Mouse (Mus musculus): ENCODE data around the gene Krtap4-2. TPM values are rescaled to one million over a fixed set of nuclear protein-coding genes. Genes with fewer than 3 reads are reported as not detected.
"Not testable (repeated sequence)": the region's sequence is repeated elsewhere in the genome, so short reads cannot be mapped to it uniquely, and the experiment has no call there.

Gene Krtap4-2
- polyA plus RNA-seq, 1 experiment from 2014 or later: not detected

- H3K9me3 ChIP-seq: no peaks in the 10 kb centered on the region
- H3K36me3 ChIP-seq: no peaks in the 10 kb centered on the region
- H3K4me1 ChIP-seq (replicated peaks): peaks cover 4% of the 10 kb centered on the region
- WGBS: 81% methylated on average over 2 of the region's 2 CpGs
- no peak overlapping the region for H3K4me3 ChIP-seq
- H3K27ac ChIP-seq: no peak overlapping the region
- no peak for DNase-seq (ENCODE audit: low spot score)
- H3K27me3 ChIP-seq (ENCODE audit: insufficient read depth, poor library complexity, severe bottlenecking): no peaks in the 10 kb centered on the region
Observed at GRCm38 (mm10) chr11:99633293-99633692, 1.6 kb downstream of the Krtap4-2 start.

- H3K4me1 ChIP-seq (replicated peaks): peaks cover 4% of the 10 kb centered on the region
- no peak for DNase-seq (ENCODE audit: low spot score)
- H3K36me3 ChIP-seq: no peaks in the 10 kb centered on the region
- H3K27me3 ChIP-seq (ENCODE audit: insufficient read depth, poor library complexity, severe bottlenecking): no peaks in the 10 kb centered on the region
- H3K9me3 ChIP-seq: no peaks in the 10 kb centered on the region
- H3K27ac ChIP-seq: no peak overlapping the region
- no peak overlapping the region for H3K4me3 ChIP-seq
- 85% methylated on average over 3 of the region's 3 CpGs for WGBS
Observed at GRCm38 (mm10) chr11:99630890-99631289, 4.0 kb downstream of the Krtap4-2 start.

DNA sequence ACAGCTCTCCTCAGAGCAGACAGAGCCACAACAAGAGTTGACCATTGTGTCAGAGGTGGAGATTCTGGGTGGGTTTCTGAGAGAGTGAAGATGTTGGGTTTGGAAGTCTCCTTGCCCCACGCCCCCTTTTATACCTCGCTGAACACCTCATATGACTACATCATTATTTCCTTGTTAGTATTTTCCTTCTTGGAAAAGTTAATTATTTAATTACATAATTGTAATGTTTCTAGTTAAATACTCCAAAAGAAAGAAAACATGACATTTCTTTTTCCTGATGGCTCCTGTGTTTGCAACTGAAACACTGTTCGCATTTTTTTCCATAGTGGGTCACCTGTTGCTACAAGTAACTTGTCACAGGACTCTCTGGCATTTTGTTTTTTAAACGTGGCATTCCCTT lies 6.7 kb downstream of the Krtap4-2 start, which contains the start of gene Krtap4-1:
Gene Krtap4-1, minus strand, starts transcription at position 101 of the 400 bp plus-strand sequence.
- 78% methylated on average over 4 of the region's 4 CpGs for WGBS
- no peak within 1 kb of the TSS for H3K27ac ChIP-seq
- no peaks in the 10 kb centered on the region for H3K27me3 ChIP-seq (ENCODE audit: insufficient read depth, poor library complexity, severe bottlenecking)
- H3K4me3 ChIP-seq: no peak within 1 kb of the TSS
- DNase-seq (ENCODE audit: low spot score): no peak
- no peaks in the 10 kb centered on the region for H3K9me3 ChIP-seq
- no peaks in the 10 kb centered on the region for H3K4me1 ChIP-seq (replicated peaks)
- H3K36me3 ChIP-seq: no peaks in the 10 kb centered on the region

GRCm38 (mm10) chr11:99620335-99620734 lies 14.5 kb downstream of the Krtap4-2 start, which contains the start of gene Gm11562:
Gm11562 (minus strand) TSS chr11:99620435.
- WGBS: 87% methylated on average over 2 of the region's 2 CpGs
- Histone ChIP-seq H3K27ac (no peak within 1 kb of the TSS), H3K4me3 (no peak within 1 kb of the TSS), H3K9me3 (no peaks in the 10 kb centered on the region), H3K27me3 (ENCODE audit: insufficient read depth, poor library complexity, severe bottlenecking) (no peaks in the 10 kb centered on the region), H3K36me3 (no peaks in the 10 kb centered on the region), H3K4me1 (replicated peaks) (no peaks in the 10 kb centered on the region)
- no peak for DNase-seq (ENCODE audit: low spot score)

GRCm38 (mm10) chr11:99614796-99615363 lies 20.0 kb downstream of the Krtap4-2 start, which contains the start of gene Krtap2-4:
Krtap2-4 (minus strand) TSS chr11:99614846.
- Histone ChIP-seq H3K4me3 (no peak within 1 kb of the TSS), H3K36me3 (no peaks in the 10 kb centered on the region), H3K4me1 (replicated peaks) (no peaks in the 10 kb centered on the region), H3K27me3 (ENCODE audit: insufficient read depth, poor library complexity, severe bottlenecking) (no peaks in the 10 kb centered on the region), H3K27ac (no peak within 1 kb of the TSS), H3K9me3 (no peaks in the 10 kb centered on the region)
- 82% methylated on average over 3 of the region's 3 CpGs for WGBS
- no peak for DNase-seq (ENCODE audit: low spot score)

DNA sequence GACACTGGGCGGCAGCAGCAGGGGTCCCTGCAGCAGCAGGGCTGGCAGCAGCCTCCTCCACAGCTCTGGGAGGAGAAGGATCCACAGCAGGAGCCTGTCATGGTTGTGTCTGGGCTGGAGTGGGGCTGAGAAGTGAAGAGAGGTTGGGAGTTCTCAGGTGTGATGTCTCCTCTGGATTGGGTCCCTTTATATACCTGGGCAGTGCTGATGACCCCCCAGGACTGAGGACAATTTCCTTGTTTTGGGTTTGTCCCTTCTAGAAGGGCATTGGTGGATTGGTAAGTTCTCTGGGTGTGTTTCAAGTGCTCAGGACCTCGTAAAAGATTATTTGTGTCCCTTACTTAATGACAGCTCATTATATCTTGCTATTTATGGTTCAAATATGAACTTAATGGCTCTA lies 24.8 kb downstream of the Krtap4-2 start, which contains the start of gene Gm11937:
Gene Gm11937, minus strand, starts transcription at position 101 of the 400 bp plus-strand sequence.
- DNase-seq (ENCODE audit: low spot score); H3K4me1 ChIP-seq (replicated peaks); H3K4me3 ChIP-seq; H3K27me3 ChIP-seq (ENCODE audit: insufficient read depth, poor library complexity, severe bottlenecking); H3K36me3 ChIP-seq; H3K9me3 ChIP-seq; H3K27ac ChIP-seq: not testable (repeated sequence)
- 66% methylated on average over 2 of the region's 2 CpGs for WGBS

GRCm38 (mm10) chr11:99609126-99609525 lies 25.8 kb downstream of the Krtap4-2 start:
- no peaks in the 10 kb centered on the region for H3K36me3 ChIP-seq
- WGBS: 82% methylated on average over 1 of the region's 1 CpGs
- H3K4me3 ChIP-seq: no peak overlapping the region
- no peaks in the 10 kb centered on the region for H3K9me3 ChIP-seq
- DNase-seq (ENCODE audit: low spot score): no peak
- H3K27ac ChIP-seq: no peak overlapping the region
- no peaks in the 10 kb centered on the region for H3K27me3 ChIP-seq (ENCODE audit: insufficient read depth, poor library complexity, severe bottlenecking)
- H3K4me1 ChIP-seq (replicated peaks): no peaks in the 10 kb centered on the region

DNA sequence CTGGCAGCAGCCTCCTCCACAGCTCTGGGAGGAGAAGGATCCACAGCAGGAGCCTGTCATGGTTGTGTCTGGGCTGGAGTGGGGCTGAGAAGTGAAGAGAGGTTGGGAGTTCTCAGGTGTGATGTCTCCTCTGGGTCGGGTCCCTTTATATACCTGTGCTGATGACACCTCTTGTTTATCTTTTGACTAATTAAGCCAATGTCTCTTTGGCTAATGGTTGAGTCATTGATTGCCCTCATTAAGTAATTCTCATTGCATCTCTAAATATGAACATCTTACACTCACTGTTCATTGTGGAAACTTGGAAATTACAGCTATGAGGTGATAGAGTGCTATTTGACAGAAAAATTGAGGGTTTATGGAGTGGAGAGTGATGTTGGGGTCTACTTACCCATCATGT lies 31.7 kb downstream of the Krtap4-2 start, which contains the start of gene Gm11938:
Gene Gm11938, minus strand, starts transcription at position 101 of the 400 bp plus-strand sequence.
- H3K36me3 ChIP-seq; H3K27ac ChIP-seq; H3K9me3 ChIP-seq; H3K27me3 ChIP-seq (ENCODE audit: insufficient read depth, poor library complexity, severe bottlenecking); H3K4me1 ChIP-seq (replicated peaks); H3K4me3 ChIP-seq; DNase-seq (ENCODE audit: low spot score): not testable (repeated sequence)
- WGBS: 78% methylated on average over 1 of the region's 1 CpGs

GRCm38 (mm10) chr11:99597742-99598141 lies 37.1 kb downstream of the Krtap4-2 start, which contains the start of gene Krtap9-3:
Krtap9-3 (minus strand) TSS chr11:99598105.
- H3K27me3 ChIP-seq (ENCODE audit: insufficient read depth, poor library complexity, severe bottlenecking); H3K36me3 ChIP-seq; DNase-seq (ENCODE audit: low spot score); H3K4me3 ChIP-seq; H3K9me3 ChIP-seq; H3K27ac ChIP-seq; H3K4me1 ChIP-seq (replicated peaks): not testable (repeated sequence)
- WGBS: 81% methylated on average over 6 of the region's 6 CpGs

GRCm38 (mm10) chr11:99590981-99591380 lies 43.9 kb downstream of the Krtap4-2 start, which contains the start of gene Krtap1-3:
Krtap1-3 (minus strand) TSS chr11:99591339.
- DNase-seq (ENCODE audit: low spot score): no peak
- 86% methylated on average over 6 of the region's 6 CpGs for WGBS
- H3K36me3 ChIP-seq: no peaks in the 10 kb centered on the region
- no peak within 1 kb of the TSS for H3K27ac ChIP-seq
- no peaks in the 10 kb centered on the region for H3K9me3 ChIP-seq
- no peaks in the 10 kb centered on the region for H3K4me1 ChIP-seq (replicated peaks)
- H3K27me3 ChIP-seq (ENCODE audit: insufficient read depth, poor library complexity, severe bottlenecking): no peaks in the 10 kb centered on the region
- no peak within 1 kb of the TSS for H3K4me3 ChIP-seq

GRCm38 (mm10) chr11:99585096-99585495 lies 49.8 kb downstream of the Krtap4-2 start:
- WGBS: 93% methylated on average over 7 of the region's 7 CpGs
- H3K9me3 ChIP-seq: no peaks in the 10 kb centered on the region
- no peaks in the 10 kb centered on the region for H3K36me3 ChIP-seq
- H3K4me3 ChIP-seq: no peak overlapping the region
- no peak overlapping the region for H3K27ac ChIP-seq
- H3K4me1 ChIP-seq (replicated peaks): no peaks in the 10 kb centered on the region
- no peaks in the 10 kb centered on the region for H3K27me3 ChIP-seq (ENCODE audit: insufficient read depth, poor library complexity, severe bottlenecking)
- DNase-seq (ENCODE audit: low spot score): no peak

All from hindbrain, embryonic 10.5 days (tissue).